Mouse (Mus musculus) forebrain, embryonic 12.5 days (tissue): Measurements from ENCODE around the gene Gm15155. TPM values are rescaled to one million over a fixed set of nuclear protein-coding genes. Genes with fewer than 3 reads are reported as not detected.
"Not testable (repeated sequence)": the region's sequence is repeated elsewhere in the genome, so short reads cannot be mapped to it uniquely, and the experiment has no call there.

Experiments
- ATAC-seq: fragments of 200-750 bp; cut with Nextera tagmentation; 2 replicates; pipeline ENCODE4 v1.8.0; 2017; ENCODE audit warnings: moderate TSS enrichment; ENCODE audit not compliant: low FRiP score
- H3K27ac ChIP-seq: fragments of 300-500 bp; sonication (generic); 2 replicates; pipeline ENCODE4 v1.5.1; 2016; ENCODE audit warnings: mild to moderate bottlenecking
- H3K27me3 ChIP-seq: fragments of 300-500 bp; sonication (generic); 2 replicates; pipeline ENCODE4 v1.6.1; 2016; ENCODE audit warnings: mild to moderate bottlenecking
- H3K36me3 ChIP-seq: fragments of 300-500 bp; sonication (generic); replicated peaks from 2 replicates; pipeline ENCODE4 v1.6.1; 2016; ENCODE audit warnings: mild to moderate bottlenecking
- H3K4me1 ChIP-seq: fragments of 300-500 bp; sonication (generic); 2 replicates; pipeline ENCODE4 v1.6.1; 2016
- H3K4me2 ChIP-seq: fragments of 300-500 bp; sonication (generic); 2 replicates; pipeline ENCODE4 v1.6.1; 2016; ENCODE audit warnings: mild to moderate bottlenecking, moderate library complexity
- H3K4me3 ChIP-seq: fragments of 300-500 bp; sonication (generic); replicated peaks from 2 replicates; pipeline ENCODE4 v1.5.1; 2016; ENCODE audit warnings: mild to moderate bottlenecking
- H3K9ac ChIP-seq: fragments of 300-500 bp; sonication (generic); 2 replicates; pipeline ENCODE4 v1.6.1; 2016; ENCODE audit warnings: mild to moderate bottlenecking
- H3K9me3 ChIP-seq: fragments of 300-500 bp; sonication (generic); 2 replicates; pipeline ENCODE4 v1.6.1; 2016
- polyA plus RNA-seq: library from polyadenylated mRNA; unstranded; fragments of >200 nt; fragmentation: Nextera tagmentation; extraction: Ambion mirVana; gene quantifications from 2 replicates; pipeline ENCODE4 v1.2.1, GENCODE M21; 2016

Gene Gm15155
- polyA plus RNA-seq, 1 experiment from 2014 or later = not detected

DNA sequence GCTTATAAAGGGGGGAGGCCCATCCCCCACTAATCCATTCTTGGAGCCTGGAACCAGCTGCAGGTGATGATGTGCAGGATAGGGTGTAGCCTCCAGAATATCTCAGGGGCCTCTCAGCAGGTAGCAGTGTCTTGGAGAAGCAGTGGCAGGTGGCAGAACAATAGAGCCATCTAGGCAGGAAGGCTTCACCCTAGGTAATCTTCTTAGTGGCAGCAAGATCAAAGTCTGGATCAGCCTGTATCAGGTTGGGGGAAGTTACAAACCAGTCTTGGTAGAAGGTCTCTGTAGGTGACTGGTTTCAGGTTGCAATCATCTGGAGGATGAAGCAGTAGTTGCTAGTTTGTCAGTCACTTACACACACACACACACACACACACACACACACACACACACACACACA lies 679.3 kb downstream of the Gm15155 start:
- not testable (repeated sequence) for H3K4me3 ChIP-seq, H3K4me2 ChIP-seq, H3K27ac ChIP-seq, H3K36me3 ChIP-seq, H3K9me3 ChIP-seq, H3K9ac ChIP-seq, H3K4me1 ChIP-seq, ATAC-seq, H3K27me3 ChIP-seq

Other genes with a start within 250 kb of the Gm15155 start
- 1.4 and 1.9 TPM in 2 replicates for gene Ptchd1, start 927 bp upstream of the Gm15155 start, polyA plus RNA-seq